ENCODE assay signal across 43 mouse cellular contexts in the genomic region with DNA sequence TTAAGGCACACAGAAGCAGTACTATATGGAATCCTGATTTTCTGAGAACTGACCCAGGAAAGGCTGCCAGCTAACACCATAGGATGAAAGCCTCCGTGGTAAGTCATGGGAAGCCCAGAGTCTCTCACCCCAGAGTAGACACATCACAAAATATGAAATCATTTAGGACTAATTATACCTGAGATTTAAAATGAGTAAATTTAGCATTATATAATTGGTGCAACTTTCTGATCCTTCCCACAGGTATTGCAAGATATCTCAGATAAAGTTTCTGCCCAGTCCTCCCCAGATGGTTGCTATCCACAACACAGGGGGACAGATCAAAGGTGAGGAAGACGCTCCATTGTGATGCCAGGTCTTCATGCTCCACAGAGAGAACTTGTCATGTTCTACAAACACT. TPM values are rescaled to one million over a fixed set of nuclear protein-coding genes. Genes with fewer than 3 reads are reported as not detected.
"Had no signal": no experiment of that assay in that cellular context is flagged by ENCODE, and none has a peak within 500 bp of the region (broad histone marks: within the 10 kb centered on the region; RNA-seq: fewer than 3 reads in every experiment).

A gene (plus strand): TSS at position 301 of the 400 bp plus-strand sequence.

- H3K9ac ChIP-seq: heart, embryonic 13.5 days; heart, embryonic 15.5 days; hindbrain, embryonic 12.5 days; hindbrain, embryonic 13.5 days; hindbrain, embryonic 14.5 days; hindbrain, embryonic 15.5 days; intestine, embryonic 15.5 days; kidney, embryonic 15.5 days had no signal

- H3K27me3 ChIP-seq: heart, embryonic 13.5 days; heart, embryonic 15.5 days; hindbrain, embryonic 12.5 days; hindbrain, embryonic 13.5 days; hindbrain, embryonic 15.5 days; intestine, embryonic 15.5 days; kidney, embryonic 15.5 days had no signal

- DNase-seq: heart, postnatal 10 days; heart, postnatal 14 days; heart, postnatal 36 days; heart, postnatal 4 days; kidney, adult 11 months; kidney, adult 18-20 months; kidney, adult 2 months; kidney, adult 8-10 months; kidney, adult 9 months; kidney, postnatal 10 days; kidney, postnatal 14 days; kidney, postnatal 25 days; kidney, postnatal 36 days; kidney, postnatal 4 days; layer of hippocampus, adult 9-11 months; layer of hippocampus, postnatal 36 days had no signal

- H3K4me2 ChIP-seq: heart, embryonic 11.5 days; heart, embryonic 13.5 days; heart, embryonic 15.5 days; hindbrain, embryonic 12.5 days; hindbrain, embryonic 13.5 days; hindbrain, embryonic 14.5 days; hindbrain, embryonic 15.5 days; intestine, embryonic 15.5 days; kidney, embryonic 15.5 days had no signal

- H3K4me1 ChIP-seq: heart, embryonic 10.5 days; heart, embryonic 13.5 days; heart, embryonic 15.5 days; hindbrain, embryonic 10.5 days; hindbrain, embryonic 12.5 days; hindbrain, embryonic 13.5 days; hindbrain, embryonic 15.5 days; intestine, embryonic 15.5 days; kidney, embryonic 15.5 days had no signal

- ATAC-seq: hindbrain, embryonic 16.5 days; hindbrain, postnatal 0 days; inflammation-experienced regulatory T-cells, adult 6 months; intestine, embryonic 15.5 days; intestine, embryonic 16.5 days; intestine, postnatal 0 days had no signal

- H3K4me3 ChIP-seq: heart, embryonic 10.5 days; heart, embryonic 13.5 days; heart, embryonic 15.5 days; hindbrain, embryonic 10.5 days; hindbrain, embryonic 12.5 days; hindbrain, embryonic 13.5 days; hindbrain, embryonic 15.5 days; intestine, embryonic 15.5 days; kidney, embryonic 15.5 days; layer of hippocampus, adult 2 months; left cerebral cortex, adult 2 months had no signal

- H3K27ac ChIP-seq: heart, embryonic 10.5 days; heart, embryonic 13.5 days; heart, embryonic 15.5 days; hindbrain, embryonic 10.5 days; hindbrain, embryonic 12.5 days; hindbrain, embryonic 13.5 days; hindbrain, embryonic 14.5 days; hindbrain, embryonic 15.5 days; hindbrain, postnatal 0 days; intestine, embryonic 15.5 days; kidney, embryonic 15.5 days; kidney, postnatal 0 days; layer of hippocampus, adult 2 months; left cerebral cortex, adult 2 months had no signal

- H3K9me3 ChIP-seq: heart, embryonic 10.5 days; heart, embryonic 15.5 days; hindbrain, embryonic 15.5 days; intestine, embryonic 15.5 days had no signal

- H3K36me3 ChIP-seq: heart, embryonic 10.5 days; heart, embryonic 13.5 days; heart, embryonic 15.5 days; hindbrain, embryonic 10.5 days; hindbrain, embryonic 12.5 days; hindbrain, embryonic 13.5 days; hindbrain, embryonic 15.5 days; intestine, embryonic 15.5 days; kidney, embryonic 15.5 days had no signal

RNA-seq across cellular contexts. Expression of the gene that starts here (rescaled TPM):
- polyA plus RNA-seq: heart, embryonic 10.5 days; heart, embryonic 11.5 days; heart, embryonic 13.5 days; heart, embryonic 14.5 days; heart, embryonic 15.5 days; heart, embryonic 16.5 days; heart, postnatal 0 days; hindbrain, embryonic 10.5 days; hindbrain, embryonic 11.5 days; hindbrain, embryonic 12.5 days; hindbrain, embryonic 13.5 days; hindbrain, embryonic 14.5 days; hindbrain, embryonic 15.5 days; hindbrain, embryonic 16.5 days; hindbrain, postnatal 0 days; inflammation-experienced regulatory T-cells, adult 6 months; intestine, embryonic 14.5 days; intestine, embryonic 15.5 days; intestine, embryonic 16.5 days; intestine, postnatal 0 days; kidney, adult 2 months; kidney, embryonic 14.5 days; kidney, embryonic 15.5 days; kidney, embryonic 16.5 days; kidney, postnatal 0 days; large intestine, adult 2 months had no signal
